Mouse (Mus musculus) MN1 (cell line): ENCODE results near the gene G3bp2.

Experiments used
- DNase-seq: peaks from one replicate; pipeline ENCODE4 v3.0.0-alpha.2; 2016; ENCODE audit warnings: low spot score

The G3bp2 gene

DNA sequence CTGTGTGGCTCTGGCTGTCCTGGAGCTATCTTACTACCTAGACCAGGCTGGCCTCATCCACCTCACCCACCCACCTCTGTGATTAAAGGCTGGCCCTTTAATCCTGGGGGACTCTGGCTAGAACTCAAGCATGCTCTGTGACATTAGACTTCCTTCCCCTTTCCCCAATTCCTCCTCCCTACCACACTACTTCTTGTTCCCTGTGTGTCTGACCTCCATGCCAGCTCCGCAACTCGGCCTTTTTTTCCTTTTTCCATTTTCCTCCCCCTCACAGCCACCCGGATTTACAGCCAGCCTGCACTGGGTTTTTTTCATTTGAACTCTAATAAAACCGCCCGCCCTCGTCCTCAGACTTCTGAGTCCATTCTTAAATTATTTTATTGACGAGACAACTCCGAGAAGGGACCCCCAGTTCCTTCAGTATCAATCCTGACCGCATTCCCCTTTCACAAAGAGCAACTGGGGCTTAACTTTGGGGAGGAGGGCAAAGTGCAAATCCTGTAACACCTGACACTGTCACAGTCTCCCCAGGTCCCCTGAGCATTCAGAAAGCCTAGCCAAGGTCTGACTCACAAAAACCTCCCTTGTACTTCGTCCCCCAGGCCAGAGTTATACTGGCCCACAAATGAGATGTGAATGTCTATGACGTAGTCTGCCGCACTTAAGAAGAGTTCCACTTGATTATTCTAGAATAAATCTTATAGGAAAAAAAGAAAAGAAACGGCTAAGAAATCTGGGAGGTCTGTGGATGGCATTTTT is 15.0 kb upstream of the G3bp2 start:
- no peak for DNase-seq

DNA sequence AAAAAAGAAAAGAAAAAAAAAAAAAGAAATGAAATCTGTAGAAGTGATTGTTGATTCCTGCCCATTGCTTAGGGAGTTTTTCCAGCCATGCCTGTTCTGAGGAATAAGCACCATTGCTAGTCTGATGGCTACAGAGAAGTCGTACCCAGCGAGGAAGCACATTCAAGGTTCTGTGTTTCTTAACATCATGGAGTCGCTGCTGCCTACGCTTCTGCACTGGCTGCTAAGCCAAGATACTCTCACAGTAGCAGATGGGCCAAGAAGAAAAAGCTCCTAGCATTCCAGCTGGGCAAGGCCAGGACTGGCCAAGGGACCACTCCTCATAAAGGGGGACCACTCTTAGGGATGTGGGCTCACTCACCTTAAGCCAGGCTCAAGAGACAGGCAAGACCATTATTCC is 14.3 kb upstream of the G3bp2 start:
- no peak for DNase-seq

DNA sequence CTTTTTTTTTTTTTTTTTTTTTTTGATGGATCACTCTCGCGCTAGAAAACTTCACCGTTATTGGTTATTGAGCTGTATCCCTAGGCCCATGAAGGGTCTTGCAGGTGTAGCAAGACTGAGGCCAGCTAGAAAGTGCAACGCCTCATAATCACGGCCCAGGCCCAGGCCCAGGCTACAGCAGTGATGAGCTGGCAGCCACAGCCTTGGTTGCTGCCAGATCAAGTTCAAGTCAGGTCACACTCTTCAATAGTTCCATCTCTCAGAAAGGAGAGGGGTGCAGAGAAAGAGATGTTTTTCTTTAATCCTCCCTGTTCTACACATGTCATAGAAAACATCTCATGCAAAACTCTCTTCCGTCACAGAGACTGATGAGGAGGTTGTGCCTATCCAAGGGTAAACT is 13.3 kb upstream of the G3bp2 start:
- DNase-seq: no peak

DNA sequence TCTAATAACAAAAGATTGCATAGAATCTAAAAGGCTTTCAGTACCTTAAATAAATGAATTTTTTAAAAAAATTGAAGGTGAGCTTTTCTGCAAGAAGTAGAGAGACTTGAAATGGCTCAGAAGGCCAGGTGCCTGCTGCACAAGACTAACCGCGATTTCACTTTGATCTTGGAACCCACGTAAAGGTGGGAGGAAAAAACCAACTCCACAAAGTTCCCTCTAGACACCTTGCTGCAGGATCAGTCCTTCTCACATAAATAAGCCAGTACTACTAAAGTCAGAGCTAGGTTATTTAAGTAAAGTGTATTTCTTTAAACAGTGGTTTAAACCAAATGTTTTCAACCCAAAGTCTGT is 10.5 kb upstream of the G3bp2 start:
- no peak for DNase-seq

DNA sequence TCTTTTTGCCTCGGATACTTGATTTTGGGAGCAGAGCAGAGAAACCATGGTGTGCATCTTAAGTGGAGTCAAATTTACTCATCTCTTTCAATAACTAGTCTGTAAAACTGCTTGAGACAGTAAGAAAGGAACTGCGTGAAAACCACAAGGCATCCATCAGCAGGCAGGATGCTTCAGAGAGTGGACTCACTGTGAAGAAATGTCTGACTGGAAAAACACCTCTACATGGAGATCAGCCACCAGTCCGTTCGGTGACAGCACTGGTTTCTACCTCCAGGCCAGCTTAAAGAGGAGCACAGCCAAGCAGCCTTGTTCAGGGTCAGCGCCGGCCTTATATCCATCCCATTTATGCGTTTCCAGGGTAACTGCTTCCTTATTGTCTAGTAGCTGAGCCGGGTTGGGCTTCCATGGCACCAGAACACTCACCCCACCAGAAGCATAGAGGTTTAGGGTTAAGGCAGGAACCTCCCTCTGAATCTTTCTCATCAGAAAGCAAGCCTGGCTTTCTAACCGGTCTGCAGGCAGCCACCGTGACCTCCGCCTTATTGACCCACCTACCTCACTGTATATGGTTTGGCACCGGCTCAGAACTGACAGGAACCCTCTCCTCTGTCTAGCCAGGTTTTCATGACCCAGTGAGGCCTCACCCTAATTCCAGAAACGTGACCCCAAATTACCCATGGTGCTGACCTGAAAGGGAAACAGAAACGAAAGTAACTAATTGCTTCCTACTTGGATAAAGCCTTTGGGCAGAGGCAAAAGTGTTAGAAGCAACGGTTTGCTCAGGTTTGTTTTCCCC is 9.9 kb upstream of the G3bp2 start:
- no peak for DNase-seq

DNA sequence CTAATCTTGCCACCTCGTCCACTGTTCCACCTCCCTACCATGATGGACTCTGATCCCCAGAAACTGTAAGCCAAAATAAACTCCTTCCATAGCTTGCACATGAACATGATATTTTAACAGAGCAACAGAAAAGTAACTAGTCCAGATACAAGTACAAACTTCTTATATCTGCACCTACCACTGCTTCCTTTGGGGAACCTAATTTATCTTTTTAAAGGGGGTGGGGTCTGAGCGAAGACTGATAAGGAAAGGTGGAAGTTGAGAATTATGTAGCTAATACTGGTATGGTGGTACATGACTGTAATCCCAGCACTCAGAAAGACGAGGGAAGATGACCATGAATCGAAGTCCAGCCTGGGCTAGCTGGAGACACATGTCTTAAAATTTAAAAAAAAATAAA is 4.0 kb upstream of the G3bp2 start:
- no peak for DNase-seq

DNA sequence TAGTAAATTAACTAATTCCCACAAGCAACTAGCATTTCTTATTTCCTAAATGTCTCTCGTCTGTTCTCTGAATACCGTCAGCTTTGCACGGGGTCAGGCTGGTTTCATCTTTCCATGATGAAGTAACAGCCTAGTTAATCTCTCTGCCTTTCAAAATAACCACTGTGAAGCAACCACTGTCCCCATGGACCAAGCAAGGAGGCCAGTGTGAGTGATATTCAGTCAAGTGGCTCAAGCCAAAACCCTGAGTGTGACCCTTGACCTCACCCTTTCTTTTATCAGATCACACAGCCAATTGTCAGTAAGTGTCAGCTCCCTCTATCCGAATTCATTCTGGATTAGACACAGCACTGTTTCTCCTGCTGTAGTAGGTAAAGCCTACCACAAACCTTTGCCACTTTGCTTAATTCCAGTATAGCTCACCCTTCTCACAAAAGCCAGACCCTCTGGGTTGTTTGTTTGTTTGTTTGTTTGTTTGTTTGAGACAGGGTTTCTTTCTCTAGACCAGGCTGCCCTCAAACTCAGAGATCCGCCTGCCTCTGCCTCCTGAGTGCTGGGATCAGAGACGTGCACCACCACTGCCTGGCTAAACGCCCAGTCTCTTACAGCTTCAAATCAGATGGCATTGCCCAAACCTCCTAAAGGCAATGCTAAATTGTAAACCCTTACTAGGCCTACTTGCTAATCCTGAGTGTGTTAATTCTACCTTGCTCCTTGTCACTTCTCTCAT is 2.5 kb upstream of the G3bp2 start:
- no peak for DNase-seq

DNA sequence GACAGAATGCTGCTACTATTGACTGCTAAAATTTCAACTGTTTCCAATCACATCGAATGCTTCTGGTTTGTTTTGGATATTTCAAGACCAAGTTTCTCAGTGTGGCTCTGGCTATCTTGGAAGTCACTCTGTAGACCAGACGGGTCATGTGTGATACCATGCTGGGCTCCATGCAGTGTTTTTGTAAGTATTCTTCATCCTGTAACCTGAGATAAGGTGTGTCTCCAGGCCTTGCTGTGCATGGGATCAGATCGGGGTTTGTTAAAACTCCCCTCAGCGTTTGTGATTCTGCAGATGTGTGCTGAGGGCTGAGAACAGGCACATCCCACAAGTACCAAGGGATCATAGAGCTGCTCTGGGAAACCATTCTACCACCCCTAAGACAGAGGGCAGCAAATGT is 1.7 kb upstream of the G3bp2 start:
- no peak for DNase-seq

DNA sequence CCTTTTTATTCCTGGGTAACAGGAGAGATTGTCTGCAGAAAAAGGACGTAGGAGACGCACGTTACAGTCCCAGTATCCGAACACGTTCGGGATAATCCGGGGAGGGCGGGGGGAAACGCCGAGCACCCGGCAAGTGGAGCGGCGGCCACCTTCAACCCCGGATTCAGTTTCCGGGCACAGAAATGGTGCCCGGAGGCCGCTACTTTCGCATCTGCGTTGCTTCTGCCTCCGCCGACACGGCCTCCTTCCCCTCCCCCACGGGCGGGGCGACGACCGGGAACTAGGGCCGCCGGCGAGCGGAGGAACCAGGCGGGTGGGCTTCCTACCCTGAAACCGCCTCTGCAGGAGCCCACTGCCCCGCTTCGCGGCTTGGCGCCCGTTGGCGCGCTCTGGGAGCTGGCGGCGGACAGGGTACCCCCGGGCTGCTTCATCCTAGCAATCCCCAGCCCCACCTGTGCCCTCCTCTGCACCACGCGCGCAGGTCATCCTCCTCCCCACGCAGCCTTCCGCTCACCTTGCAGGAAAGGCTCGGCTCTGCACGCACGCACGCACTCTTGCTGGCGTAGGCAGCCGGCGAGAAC is 608 bp downstream of the G3bp2 start:
- peak; percentile 65 for DNase-seq

DNA sequence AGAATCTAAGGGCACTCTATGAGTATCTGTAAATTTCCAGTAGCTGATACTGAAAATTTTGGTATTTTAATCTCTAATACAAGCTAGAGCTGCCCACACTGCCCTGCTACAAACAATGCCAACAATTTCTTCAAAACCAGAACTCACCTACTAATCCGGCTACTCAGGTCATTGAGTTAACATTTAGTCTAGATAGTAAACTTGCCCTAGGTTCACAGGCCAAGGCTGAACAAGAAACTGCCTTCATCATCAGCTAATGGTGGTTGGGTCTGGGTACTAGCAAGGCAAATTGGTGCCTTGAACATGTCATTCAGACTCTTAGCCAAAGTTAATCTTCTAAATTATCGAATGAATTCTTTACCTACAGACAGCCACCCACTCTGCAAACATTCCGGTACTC is 2.2 kb downstream of the G3bp2 start:
- no peak for DNase-seq

DNA sequence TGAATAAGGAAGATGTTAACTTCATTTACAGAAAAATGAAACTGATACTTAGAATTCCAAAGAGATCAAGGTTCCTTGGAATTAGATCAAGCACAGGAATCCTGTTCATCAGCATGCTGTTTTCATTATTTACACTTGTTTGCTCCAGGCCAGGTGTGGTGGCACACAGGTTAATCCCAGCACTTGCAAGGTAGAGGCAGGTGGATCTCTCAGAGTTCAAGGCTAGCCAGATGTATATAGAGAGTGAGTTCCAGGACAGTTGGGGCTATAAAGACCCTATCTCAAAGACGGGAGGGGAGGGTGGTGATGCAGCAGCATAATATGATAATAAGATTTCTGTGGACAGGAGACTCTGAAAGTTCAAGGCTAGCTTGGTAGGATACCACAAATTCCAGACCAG is 3.1 kb downstream of the G3bp2 start:
- no peak for DNase-seq

DNA sequence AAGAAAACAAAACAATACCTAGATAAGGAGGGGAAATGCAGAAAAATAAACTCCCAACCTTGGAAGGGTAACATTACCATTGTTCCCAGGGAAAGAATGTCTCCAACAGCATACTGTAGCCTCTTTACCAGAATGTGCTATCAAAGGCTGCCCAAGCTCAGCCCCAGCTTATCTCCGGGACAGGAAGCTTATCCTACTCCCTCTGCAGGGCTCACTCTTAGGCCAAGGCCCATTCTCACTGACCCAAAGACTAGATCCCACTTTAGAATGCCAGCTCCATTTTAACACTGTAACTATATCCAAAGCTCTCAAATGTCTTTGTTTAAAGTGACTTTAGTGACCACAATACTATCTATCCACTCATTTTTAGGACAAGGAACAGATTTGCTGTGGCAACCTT is 4.2 kb downstream of the G3bp2 start:
- no peak for DNase-seq

DNA sequence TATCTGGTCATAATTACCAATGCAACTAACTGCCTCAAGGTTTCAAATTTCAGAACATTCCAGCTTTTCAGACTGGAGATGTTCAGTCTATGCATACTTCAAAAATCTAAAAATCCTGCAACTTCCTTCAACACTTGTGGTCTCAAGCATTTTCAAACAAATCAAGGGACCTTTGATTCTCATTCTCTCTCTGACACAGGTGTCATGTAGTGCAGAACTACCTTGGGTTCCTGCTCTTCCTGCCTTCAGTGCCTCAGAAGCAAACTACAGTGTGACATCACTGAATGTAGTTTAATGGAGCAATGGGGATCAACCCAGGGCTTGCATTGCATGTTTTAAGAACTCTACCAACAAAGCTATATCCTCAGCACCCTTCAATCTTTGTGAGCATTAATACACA is 4.8 kb downstream of the G3bp2 start:
- DNase-seq: no peak

DNA sequence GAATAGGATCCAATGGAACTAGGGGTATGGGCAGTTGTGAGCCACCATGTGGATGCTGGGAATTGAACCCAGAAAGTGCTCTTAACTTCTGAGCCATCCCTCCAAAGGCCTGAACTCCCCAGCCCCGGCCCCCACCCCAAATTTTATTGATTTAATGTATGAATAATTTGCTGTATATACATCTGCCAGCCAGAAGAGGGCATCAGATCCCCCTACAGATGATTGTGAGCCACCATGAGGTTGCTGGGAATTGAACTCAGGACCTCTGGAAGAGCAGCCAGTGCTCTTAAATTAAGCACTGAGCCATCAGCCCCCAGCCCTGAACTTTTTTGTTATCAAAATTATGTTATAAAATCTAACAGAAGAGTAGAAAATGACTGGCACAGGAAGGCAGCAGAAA is 7.2 kb downstream of the G3bp2 start:
- DNase-seq: no peak

DNA sequence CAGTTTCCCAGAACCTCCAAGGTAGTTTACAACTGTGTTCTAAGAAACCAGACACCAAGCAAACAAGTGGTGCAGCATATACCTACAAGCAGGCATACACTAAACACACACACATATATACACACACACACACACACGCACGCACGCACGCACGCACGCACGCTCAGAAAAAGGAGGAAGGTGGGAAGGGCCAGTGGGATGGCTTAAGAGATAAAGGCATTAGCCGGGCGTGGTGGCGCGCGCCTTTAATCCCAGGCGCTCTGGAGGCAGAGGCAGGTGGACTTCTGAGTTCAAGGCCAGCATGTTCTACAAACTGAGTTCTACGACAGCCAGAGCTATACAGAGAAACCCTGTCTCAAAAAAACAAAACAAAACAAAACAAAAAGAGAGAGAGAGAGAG is 9.5 kb downstream of the G3bp2 start:
- no peak for DNase-seq

DNA sequence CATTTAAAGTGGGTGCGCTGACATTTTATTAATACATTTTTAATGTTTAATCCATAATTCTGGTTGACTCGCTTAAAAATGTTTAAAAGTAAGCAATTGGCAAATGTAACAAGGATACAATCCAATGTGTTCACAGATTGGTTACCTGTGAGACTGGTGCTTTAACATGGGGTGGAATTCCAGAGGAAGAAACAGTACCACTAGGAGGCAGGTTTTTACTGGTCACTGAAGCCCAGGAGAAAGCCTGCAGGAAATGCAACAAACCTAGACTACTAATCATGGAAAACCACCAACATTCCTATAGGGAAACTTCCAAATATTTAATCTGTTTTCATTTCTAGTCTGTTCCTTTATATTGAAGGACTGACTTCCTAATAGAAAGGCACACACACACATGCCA is 20.3 kb downstream of the G3bp2 start:
- no peak for DNase-seq

DNA sequence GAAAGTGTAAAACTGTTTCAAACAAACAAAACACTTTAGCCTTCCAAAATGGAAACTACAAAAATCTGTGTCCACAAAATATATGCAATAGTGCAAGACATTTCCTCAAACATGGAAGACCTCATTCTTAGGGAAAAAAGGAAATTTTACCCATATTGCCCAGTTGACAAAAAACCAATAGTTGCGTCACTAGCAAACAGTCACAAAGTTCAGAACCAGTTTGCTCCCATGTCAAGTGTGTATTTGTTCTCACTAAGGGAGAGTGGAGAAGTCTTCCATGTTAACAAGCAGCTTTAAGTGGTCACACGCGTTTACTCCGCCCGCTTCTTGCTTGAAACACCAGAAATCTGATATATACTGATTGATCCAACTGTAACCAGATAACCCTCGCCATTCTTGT is 30.7 kb downstream of the G3bp2 start:
- DNase-seq: no peak

DNA sequence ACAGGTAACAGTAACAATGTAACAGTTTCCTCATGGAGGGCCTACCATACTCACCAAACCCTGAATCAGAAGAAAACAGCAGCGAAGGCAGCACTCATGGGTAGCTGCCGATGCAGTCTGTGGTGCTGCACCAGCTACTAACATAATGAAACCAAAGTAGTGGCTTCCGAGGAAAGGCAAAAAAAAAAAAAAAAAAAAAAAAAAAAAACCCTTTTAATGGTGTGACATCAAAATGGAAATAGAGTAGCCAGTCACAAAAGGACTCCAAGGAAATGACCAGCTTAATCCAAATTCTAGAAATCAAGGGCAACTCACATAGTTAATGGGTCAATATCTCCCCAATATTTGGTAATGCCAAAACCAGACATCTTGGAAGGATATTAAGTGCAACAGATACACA is 33.1 kb downstream of the G3bp2 start:
- DNase-seq: no peak

DNA sequence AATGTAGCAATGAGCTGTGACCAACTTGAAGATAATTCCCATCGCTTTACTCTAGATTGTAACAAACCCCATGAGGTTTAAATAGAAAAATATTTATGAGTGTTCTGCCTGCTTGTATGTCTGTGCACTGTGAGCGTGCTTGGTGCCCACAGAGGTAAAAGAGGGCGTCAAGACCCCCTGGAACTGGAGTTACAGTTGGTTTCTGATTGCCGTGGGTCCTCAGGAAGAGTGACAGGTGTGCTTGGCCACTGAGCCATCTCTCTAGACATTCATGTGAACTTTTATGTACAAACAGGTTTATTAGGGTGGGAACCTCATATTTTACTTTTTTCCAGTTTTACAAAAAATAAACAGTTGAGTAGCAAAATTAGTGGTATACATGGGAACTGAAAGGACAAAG is 39.7 kb downstream of the G3bp2 start, which contains the start of gene Cdkl2:
Gene Cdkl2, minus strand, starts transcription at position 101 of the 400 bp plus-strand sequence.
- no peak for DNase-seq

DNA sequence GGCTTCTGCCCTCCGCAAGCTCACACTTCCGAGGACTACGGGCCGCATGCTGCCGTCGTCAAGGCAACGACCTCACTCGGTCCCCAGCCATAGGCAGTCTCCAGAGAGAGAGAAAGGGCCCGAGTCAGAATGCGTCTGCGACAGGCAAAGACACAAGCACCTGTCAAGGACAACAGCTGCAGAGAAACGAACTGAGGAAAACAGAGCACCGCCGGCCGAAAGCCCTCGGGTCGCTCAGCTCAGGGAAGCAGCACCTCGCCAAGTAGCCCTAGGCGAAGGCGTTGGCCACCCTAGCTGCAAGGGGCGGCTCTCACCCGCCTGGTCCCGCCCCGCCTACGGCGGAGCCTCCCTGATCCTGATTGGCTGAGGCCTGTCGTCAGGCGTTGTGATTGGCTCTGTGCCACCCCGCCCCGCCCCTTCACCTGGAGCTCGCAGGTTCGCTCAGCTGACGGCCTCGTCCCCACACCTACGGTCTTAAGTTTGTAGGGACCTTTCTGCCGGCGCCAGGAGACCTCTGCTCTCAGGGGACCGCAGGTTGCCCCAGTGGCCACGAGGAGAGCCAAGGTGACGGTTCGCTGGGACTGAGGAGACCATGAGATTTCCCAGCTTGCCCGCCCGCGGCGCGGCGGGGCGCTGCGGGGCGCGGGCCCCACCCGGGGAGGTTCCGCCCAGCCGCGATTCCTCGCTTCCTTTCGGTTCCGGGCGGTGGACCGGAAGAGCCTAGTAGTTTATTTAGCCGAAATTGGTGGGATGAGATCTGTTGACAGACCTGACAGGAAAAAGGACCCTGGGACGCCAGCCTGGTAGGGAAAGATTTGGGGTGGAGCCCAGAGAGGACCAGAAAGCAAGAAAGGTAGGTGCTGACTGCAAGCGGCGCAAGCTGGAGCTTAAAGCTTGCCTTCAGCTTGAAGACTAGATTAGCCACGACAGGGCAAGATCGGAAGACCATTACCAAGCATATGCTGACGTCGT is 40.9 kb downstream of the G3bp2 start:
- DNase-seq: peak; percentile 96

DNA sequence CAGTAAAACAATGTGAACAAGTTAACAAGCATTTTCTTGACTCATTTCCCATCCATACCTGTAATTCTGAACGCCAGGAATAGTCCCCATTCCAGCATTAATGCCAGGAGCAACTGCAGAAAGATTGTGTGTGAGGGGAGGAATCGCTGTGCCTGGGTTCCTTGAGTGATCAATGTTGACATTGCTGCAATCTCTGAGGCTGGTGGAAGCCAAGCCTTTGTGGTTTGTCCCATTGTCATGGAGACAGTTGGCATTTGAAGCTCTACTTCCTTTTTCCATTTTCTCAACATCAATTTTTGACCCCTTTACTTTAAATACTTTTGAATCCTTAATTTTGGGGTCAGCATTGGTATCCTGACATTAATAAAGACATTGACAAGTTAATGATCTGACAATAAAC is 63.6 kb downstream of the G3bp2 start:
- no peak for DNase-seq

DNA sequence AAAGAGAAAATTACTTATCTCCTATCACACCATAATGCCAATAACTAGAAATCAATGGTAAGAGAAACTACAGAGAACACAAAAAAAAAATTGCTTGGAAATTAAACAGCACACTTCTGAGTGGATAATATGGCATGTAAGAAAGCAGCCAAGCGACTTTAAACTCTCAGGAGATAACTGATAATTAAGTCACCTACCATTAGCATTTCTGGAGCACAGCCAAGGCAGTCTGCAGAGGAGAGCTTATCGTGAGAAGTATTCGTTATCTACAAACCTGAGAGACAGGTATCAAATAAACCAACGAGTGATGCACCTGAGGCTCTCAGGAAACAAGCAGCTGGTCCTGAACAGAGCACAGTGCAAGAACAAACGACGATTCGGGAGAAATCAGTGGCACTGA is 71.8 kb downstream of the G3bp2 start:
- no peak for DNase-seq
